Mouse (Mus musculus): ENCODE measurements around the gene Accs. TPM values are rescaled to one million over a fixed set of nuclear protein-coding genes. Genes with fewer than 3 reads are reported as not detected.

Gene Accs
- polyA plus RNA-seq, 1 experiment: 0.68 TPM

DNA sequence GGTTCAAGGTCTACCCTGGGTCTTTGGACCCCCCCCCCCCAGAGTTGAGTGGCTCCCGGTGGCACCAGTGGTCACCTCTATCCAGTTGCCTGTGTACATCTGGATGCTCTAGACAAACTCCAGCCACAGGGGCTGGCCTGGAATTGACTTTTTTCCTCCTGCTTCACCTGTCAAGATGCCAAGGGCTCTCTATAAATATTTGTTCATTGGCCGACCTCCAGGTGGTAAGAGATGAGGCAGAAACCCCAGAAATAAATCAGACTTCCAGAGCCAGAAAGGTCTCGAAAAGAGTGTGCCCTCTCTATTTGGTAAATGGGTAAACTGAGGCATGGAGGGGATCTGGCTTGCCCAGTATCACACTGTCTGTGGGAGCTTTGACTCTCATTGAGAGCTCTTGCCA is 31.2 kb upstream of the Accs start:
- H3K4me1 ChIP-seq: peaks cover 56% of the 10 kb centered on the region
- H3K27me3 ChIP-seq (replicated peaks): peaks cover 29% of the 10 kb centered on the region
- no peak overlapping the region for H3K4me3 ChIP-seq (replicated peaks)
- H3K9me3 ChIP-seq: no peaks in the 10 kb centered on the region
- TF ChIP-seq FLI1 (IDR thresholded peaks at IDR 0.05; ENCODE audit: low read length) (no peak), GATA1 (IDR thresholded peaks at IDR 0.05; ENCODE audit: borderline replicate concordance, low read length) (no peak)
- H3K36me3 ChIP-seq (replicated peaks; ENCODE audit: low read length): no peaks in the 10 kb centered on the region

DNA sequence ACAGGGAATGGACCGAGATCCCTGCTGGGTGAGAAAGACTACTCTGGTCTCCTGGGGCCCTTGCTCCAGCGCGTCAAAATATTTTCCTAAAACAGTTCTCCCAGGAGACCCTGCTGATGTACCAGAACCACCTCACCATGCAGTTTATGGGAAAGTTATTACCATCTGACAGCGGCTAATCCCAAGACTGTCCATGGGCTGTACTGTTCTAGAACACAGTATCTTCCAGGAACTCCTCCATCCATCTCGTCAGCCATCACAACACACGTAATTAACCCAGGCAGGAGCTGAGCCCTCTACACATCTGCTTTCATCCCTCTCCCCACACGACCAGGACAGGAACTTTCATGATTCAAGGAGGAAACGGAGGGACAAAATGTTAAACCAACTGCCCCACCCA is 30.7 kb upstream of the Accs start:
- Histone ChIP-seq H3K36me3 (replicated peaks; ENCODE audit: low read length) (no peaks in the 10 kb centered on the region), H3K4me1 (peaks cover 57% of the 10 kb centered on the region), H3K4me3 (replicated peaks) (no peak overlapping the region), H3K9me3 (no peaks in the 10 kb centered on the region), H3K27me3 (replicated peaks) (peaks cover 34% of the 10 kb centered on the region)
- no peak for TF ChIP-seq FLI1 (IDR thresholded peaks at IDR 0.05; ENCODE audit: low read length)
- TF ChIP-seq GATA1 (IDR thresholded peaks at IDR 0.05; ENCODE audit: borderline replicate concordance, low read length): no peak

DNA sequence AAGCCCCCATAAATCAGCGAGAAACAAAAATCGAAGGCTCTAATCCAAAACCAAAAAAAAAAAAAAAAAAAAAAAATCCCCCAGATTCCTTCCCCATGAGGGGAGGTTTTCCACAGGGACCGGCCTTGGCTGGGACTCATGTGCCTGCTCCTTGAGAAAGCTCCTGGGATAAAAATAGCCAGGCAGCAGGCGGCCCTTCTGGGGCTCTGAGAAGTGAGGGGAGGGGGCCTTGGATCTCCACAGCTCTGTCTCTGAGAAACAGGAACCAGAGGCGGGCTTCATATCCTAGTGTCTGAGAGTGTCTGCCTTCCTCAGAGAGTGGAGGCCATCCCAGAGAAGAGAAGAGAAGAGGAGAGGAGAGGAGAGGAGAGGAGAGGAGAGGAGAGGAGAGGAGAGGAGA is 27.3 kb upstream of the Accs start:
- H3K36me3 ChIP-seq (replicated peaks; ENCODE audit: low read length): no peaks in the 10 kb centered on the region

DNA sequence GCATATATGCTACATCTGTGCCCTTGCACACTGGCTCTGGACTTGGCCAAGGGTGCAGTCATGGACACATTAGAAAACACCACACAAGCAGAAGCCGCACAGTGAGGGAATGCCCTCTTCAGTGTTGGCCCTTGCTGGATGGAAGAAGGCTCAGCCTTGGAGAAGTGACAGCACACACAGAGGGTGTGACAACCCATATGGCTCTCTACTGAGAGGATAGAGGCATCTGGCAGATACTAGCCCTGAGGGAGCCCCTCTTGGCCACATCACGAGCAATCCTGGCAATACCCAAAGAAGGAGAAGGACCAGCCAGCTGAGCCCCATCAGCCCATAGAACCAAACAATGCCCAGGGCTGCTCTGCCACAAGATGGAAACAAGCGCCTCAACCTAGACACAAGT is 24.9 kb upstream of the Accs start:
- Histone ChIP-seq H3K36me3 (replicated peaks; ENCODE audit: low read length) (no peaks in the 10 kb centered on the region), H3K9me3 (no peaks in the 10 kb centered on the region), H3K4me3 (replicated peaks) (no peak overlapping the region), H3K4me1 (peaks cover 53% of the 10 kb centered on the region), H3K27me3 (replicated peaks) (peaks cover 50% of the 10 kb centered on the region)
- no peak for TF ChIP-seq GATA1 (IDR thresholded peaks at IDR 0.05; ENCODE audit: borderline replicate concordance, low read length)
- no peak for TF ChIP-seq FLI1 (IDR thresholded peaks at IDR 0.05; ENCODE audit: low read length)

More for the DNA sequence above, 27.3 kb upstream of the Accs start:
- peaks cover 53% of the 10 kb centered on the region for H3K27me3 ChIP-seq (replicated peaks)
- peaks cover 68% of the 10 kb centered on the region for H3K4me1 ChIP-seq
- no peak overlapping the region for H3K4me3 ChIP-seq (replicated peaks)
- no peak for TF ChIP-seq GATA1 (IDR thresholded peaks at IDR 0.05; ENCODE audit: borderline replicate concordance, low read length)
- no peak for TF ChIP-seq FLI1 (IDR thresholded peaks at IDR 0.05; ENCODE audit: low read length)
- H3K9me3 ChIP-seq: no peaks in the 10 kb centered on the region

DNA sequence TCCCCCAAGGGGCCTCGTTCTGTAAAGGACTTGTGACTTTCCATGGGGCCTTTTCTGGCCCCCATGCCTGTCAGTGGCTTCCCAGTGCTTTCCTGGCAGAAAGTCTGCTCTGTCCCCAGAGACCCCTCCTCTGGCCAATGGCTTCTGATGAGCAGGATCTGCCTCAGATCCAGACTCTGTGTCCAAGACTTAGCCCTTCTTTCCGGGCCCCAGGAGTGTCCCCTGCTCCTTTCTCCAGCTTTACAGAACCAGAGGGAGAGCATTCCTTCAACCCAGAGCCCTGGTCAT is 24.4 kb upstream of the Accs start:
- TF ChIP-seq FLI1 (IDR thresholded peaks at IDR 0.05; ENCODE audit: low read length) (no peak), GATA1 (IDR thresholded peaks at IDR 0.05; ENCODE audit: borderline replicate concordance, low read length) (no peak)
- H3K4me3 ChIP-seq (replicated peaks): no peak overlapping the region

DNA sequence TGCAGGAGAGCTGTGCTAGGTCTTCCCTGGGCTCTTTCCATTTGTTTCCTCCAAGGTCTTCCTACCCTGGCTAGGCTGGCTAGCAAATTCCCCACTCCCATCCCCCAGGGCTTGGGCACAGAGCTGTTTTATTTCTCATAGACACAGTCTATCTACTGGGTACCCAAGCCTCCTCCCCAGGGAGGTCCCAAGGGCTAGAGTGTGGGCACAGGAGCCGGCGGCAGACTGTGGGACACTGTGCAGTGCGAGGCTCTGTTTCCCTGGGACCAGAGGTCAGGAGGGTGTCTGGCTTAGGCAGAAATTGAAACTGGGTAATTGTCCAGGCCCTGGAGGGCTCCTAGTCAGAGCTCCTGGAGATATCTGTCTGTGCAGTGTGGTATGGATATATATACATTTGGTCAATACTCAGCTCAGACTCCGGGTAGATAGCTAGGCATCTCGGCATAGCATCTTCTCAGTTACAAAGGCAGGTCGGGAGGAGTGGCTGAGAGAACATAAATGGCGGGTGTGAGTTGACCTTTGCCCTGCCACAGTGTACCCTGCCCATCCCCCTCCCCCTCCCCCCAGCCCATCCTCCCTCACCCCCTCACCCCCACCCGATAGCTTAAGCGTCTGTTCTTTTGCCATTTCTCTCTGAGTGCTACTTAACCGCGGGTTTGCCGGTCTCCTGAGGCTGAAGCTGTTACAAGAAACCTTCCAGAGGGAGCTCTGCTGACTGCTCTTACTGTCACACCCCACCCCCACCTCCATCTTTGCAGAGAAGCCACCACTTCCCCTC is 23.9 kb upstream of the Accs start:
- peaks cover 49% of the 10 kb centered on the region for H3K4me1 ChIP-seq
- TF ChIP-seq FLI1 (IDR thresholded peaks at IDR 0.05; ENCODE audit: low read length) (no peak), GATA1 (IDR thresholded peaks at IDR 0.05; ENCODE audit: borderline replicate concordance, low read length) (no peak)
- no peaks in the 10 kb centered on the region for H3K36me3 ChIP-seq (replicated peaks; ENCODE audit: low read length)
- H3K4me3 ChIP-seq (replicated peaks): peak overlapping the region; percentile 69
- H3K27me3 ChIP-seq (replicated peaks): peaks cover 56% of the 10 kb centered on the region
- H3K9me3 ChIP-seq: no peaks in the 10 kb centered on the region

More for the DNA sequence above, 24.4 kb upstream of the Accs start:
- peaks cover 51% of the 10 kb centered on the region for H3K27me3 ChIP-seq (replicated peaks)
- H3K36me3 ChIP-seq (replicated peaks; ENCODE audit: low read length): no peaks in the 10 kb centered on the region
- H3K9me3 ChIP-seq: no peaks in the 10 kb centered on the region
- peaks cover 53% of the 10 kb centered on the region for H3K4me1 ChIP-seq

DNA sequence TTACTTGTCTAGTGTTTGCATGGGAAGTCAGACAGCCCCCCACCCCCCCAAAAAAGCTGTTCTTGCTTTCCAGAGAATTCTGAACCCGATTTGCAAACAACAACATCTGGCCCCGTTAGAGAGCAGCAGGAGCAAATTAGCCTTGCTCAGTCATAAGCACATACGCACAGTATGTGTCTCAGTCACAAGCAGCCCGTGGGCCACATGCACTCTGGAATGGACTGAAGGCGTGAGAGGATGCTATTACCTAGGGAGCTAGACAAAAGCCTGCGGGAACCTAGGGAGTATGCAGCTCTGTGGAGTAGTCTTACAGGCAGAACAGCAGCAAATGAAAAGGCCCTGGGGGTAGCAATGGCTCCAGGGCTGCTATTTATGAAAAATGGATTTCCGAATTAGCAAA is 22.5 kb upstream of the Accs start:
- peaks cover 41% of the 10 kb centered on the region for H3K4me1 ChIP-seq
- peaks cover 4% of the 10 kb centered on the region; the same call in 1 of the 2 replicates for H3K9me3 ChIP-seq
- no peak overlapping the region for H3K4me3 ChIP-seq (replicated peaks)
- H3K36me3 ChIP-seq (replicated peaks; ENCODE audit: low read length): no peaks in the 10 kb centered on the region
- no peak for TF ChIP-seq FLI1 (IDR thresholded peaks at IDR 0.05; ENCODE audit: low read length)
- TF ChIP-seq GATA1 (IDR thresholded peaks at IDR 0.05; ENCODE audit: borderline replicate concordance, low read length): no peak
- peaks cover 62% of the 10 kb centered on the region for H3K27me3 ChIP-seq (replicated peaks)

DNA sequence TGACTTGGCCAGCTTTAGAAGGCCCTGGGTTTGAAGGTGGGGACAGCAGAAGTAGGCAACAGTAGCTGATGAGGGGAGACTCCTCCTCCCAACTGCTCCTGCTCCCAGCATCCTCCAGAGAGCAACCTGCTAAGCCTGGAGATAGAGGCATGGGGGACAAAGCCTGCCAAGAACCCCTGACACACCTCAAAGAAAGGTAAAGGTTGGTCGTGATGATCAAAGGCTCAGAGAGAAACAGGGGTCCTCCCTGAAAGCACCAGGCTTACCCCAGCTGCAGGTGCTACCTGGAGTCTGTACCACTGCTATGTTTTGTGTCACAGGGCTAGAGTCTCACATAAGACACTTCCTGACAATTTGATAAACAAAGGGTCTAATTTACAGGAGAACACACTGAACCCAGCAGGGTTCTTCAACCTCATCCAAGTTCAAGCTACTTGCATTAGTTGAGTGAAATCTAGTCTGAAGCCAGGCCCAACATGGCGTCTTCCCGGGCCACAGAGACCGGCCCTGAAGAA is 21.7 kb upstream of the Accs start:
- peaks cover 4% of the 10 kb centered on the region; the same call in 1 of the 2 replicates for H3K9me3 ChIP-seq
- H3K27me3 ChIP-seq (replicated peaks): peaks cover 66% of the 10 kb centered on the region
- H3K36me3 ChIP-seq (replicated peaks; ENCODE audit: low read length): no peaks in the 10 kb centered on the region
- TF ChIP-seq FLI1 (IDR thresholded peaks at IDR 0.05; ENCODE audit: low read length): no peak
- no peak for TF ChIP-seq GATA1 (IDR thresholded peaks at IDR 0.05; ENCODE audit: borderline replicate concordance, low read length)
- H3K4me3 ChIP-seq (replicated peaks): no peak overlapping the region
- peaks cover 41% of the 10 kb centered on the region for H3K4me1 ChIP-seq

DNA sequence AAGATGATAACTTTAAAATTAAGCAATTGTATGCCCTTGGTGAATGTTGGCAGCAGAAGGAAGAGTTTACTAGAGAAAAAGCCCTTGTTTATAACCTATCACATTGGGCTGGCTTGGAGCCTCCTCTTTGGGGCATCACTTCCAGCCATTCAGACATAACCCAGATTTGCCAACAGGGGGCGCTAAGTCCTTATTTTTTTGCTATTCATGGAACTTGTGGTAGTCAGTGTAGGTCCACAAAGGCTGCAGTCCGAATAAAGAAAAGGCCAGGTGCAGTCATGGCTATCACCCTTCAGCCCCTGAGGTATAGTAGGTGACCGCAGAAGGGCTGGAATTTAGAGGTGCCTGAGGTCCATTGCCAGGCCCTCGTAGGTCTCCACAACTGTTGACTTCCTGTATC is 21.1 kb upstream of the Accs start:
- Histone ChIP-seq H3K27me3 (replicated peaks) (peaks cover 67% of the 10 kb centered on the region), H3K9me3 (peaks cover 4% of the 10 kb centered on the region; the same call in 1 of the 2 replicates), H3K4me1 (peaks cover 37% of the 10 kb centered on the region), H3K36me3 (replicated peaks; ENCODE audit: low read length) (no peaks in the 10 kb centered on the region), H3K4me3 (replicated peaks) (no peak overlapping the region)
- TF ChIP-seq GATA1 (IDR thresholded peaks at IDR 0.05; ENCODE audit: borderline replicate concordance, low read length): no peak

DNA sequence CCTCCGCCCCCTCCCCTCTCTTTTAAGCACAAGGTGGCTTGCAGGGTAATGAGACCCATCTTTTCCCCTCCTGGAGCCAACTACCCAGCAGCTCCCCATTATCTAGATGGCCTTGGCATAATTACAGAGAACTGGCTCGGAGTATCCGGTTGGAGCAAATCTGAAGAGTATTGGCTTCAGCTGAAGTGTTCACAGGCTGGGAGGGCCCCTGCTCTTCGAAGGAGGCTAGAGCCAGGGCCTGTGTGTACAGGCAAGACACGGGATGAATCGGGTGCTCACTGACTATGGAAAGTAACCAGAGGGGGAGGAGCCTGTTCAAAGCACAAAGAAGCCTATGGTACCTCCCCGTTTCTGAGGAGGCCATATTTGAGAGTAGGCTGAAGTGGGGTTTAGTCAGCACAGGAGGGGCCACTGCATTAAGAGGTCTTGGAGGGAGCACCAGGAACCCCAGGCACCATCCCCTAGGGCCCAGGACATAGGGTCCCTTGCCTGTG is 19.4 kb upstream of the Accs start, which contains the start of gene Accsl:
Accsl (minus strand) TSS at position 51 of the 494 bp plus-strand sequence.
- TF ChIP-seq GATA1 (IDR thresholded peaks at IDR 0.05; ENCODE audit: borderline replicate concordance, low read length) (no peak), FLI1 (IDR thresholded peaks at IDR 0.05; ENCODE audit: low read length) (no peak)
- no peaks in the 10 kb centered on the region for H3K36me3 ChIP-seq (replicated peaks; ENCODE audit: low read length)
- H3K4me3 ChIP-seq (replicated peaks): no peak within 1 kb of the TSS
- H3K4me1 ChIP-seq: peaks cover 22% of the 10 kb centered on the region
- peaks cover 69% of the 10 kb centered on the region for H3K27me3 ChIP-seq (replicated peaks)
- peaks cover 4% of the 10 kb centered on the region; the same call in 1 of the 2 replicates for H3K9me3 ChIP-seq

All from megakaryocyte, embryonic 14.5 days (primary cell).